Mouse (Mus musculus) ZHBTc4 (cell line): Measurements from ENCODE around the gene Rnf31.
A peak's percentile ranks its signal among the peaks of the same experiment; 100 is the strongest.

ENCODE experiments used
- DNase-seq: peaks from one replicate; pipeline ENCODE4 v3.0.0-alpha.2; 2011; ENCODE audit warnings: low read depth, low spot score

Gene Rnf31

GRCm38 (mm10) chr14:55577871-55578667 lies 13.4 kb upstream of the Rnf31 start, which contains the start of gene Psme1:
Gene Psme1 (plus strand): TSS chr14:55578123.
- DNase-seq: peak; percentile 87

DNA sequence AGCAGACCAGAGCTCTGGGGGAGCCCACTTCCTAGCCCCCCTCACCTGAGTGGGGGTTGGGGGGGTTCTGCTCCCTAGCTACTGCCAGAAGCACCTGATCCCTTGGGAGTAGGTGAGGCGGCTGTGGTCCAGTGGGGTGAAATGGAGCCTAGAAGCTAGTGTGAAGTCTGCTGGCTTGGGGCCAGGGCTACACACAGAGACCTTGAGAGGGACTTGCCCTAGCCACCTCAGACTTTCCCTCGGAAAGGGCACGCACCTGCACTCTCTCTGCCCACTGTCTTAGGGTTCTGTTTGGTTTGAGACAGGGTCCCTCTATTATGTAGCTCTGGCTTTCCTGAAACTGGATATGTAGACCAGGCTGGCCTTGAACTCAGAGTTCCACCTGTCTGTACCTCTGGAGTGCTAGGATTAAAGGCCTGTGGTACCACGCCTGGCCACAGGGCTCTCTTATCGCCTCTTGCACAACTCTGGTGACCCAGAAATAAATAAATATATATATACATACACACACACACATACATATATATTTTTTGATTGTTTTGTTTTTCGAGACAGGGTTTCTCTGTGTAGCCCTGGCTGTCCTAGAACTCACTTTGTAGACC lies 12.7 kb upstream of the Rnf31 start:
- peak; percentile 29 for DNase-seq

DNA sequence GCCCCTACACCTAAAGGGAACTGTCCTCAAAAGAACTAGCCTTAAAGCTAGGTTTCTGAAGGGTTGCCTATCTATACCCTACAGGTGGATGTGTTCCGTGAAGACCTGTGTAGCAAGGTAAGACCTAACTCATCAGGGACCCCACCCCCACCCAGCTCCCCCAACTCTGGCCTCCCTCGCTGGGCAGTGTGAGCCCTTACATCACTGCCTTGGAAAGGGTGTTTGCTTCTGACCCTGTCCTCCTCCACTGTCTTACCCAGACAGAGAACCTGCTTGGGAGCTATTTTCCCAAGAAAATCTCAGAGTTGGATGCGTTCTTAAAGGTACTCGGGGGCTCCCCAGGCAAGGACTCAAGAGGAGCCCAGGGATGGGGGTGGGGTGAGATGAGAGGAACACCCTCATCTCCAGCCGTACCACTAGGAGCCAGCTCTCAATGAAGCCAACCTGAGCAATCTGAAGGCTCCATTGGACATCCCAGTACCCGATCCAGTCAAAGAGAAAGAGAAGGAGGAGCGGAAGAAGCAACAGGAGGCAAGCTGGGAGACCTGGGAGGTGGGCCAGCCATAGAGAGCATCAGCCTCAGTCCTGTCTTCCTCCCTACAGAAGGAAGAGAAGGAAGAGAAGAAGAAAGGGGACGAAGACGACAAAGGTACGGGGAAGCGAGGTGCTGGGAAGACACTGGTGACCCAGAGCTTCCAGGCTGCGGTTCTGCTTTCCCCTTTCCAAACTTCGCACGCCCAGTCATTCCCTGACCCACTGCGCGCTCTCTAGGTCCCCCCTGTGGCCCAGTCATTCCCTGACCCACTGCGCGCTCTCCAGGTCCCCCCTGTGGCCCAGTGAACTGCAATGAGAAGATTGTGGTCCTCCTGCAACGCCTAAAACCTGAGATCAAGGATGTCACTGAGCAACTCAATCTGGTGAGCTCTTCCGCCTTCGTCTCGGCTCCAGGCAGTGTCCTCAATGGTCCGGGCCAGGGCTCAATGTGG lies 11.7 kb upstream of the Rnf31 start:
- peak; percentile 44 for DNase-seq

- DNase-seq: no peak
Measured at GRCm38 (mm10) chr14:55580731-55581130, 10.8 kb upstream of the Rnf31 start.

DNA sequence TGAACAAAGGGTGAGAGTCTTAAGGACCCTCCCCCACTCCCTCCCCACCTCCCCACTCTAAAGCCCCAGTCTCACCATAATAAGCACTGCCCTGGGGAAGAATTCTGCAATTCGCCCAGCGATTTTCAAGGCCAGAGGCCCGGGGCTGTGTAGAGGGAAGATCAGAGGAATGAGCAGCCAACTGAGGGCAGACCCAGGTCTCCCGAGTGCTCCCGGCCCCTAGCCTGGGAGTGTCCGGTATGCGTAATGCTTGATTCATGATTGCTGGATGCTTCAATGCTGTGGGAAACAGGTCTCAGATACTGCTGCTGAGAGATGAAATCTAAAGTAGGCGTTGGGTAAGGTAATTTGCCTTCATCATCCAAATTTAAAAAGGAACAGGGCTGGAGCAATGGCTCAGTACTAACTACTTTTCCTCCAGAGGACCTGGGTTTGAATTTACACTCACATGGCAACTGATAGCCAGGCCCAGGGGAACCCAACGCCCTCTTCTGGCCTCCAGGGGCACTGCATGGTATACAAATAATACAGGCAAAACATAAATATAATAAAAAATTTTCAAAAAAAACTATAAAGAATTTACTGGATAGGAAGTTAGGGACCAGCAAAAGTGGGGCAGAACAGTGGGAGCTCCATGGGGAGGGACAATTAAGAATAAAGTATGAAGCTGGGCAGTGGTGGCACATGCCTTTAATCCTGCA lies 9.4 kb upstream of the Rnf31 start:
- peak; percentile 71 for DNase-seq

GRCm38 (mm10) chr14:55584303-55584701 lies 7.2 kb upstream of the Rnf31 start:
- no peak for DNase-seq

DNA sequence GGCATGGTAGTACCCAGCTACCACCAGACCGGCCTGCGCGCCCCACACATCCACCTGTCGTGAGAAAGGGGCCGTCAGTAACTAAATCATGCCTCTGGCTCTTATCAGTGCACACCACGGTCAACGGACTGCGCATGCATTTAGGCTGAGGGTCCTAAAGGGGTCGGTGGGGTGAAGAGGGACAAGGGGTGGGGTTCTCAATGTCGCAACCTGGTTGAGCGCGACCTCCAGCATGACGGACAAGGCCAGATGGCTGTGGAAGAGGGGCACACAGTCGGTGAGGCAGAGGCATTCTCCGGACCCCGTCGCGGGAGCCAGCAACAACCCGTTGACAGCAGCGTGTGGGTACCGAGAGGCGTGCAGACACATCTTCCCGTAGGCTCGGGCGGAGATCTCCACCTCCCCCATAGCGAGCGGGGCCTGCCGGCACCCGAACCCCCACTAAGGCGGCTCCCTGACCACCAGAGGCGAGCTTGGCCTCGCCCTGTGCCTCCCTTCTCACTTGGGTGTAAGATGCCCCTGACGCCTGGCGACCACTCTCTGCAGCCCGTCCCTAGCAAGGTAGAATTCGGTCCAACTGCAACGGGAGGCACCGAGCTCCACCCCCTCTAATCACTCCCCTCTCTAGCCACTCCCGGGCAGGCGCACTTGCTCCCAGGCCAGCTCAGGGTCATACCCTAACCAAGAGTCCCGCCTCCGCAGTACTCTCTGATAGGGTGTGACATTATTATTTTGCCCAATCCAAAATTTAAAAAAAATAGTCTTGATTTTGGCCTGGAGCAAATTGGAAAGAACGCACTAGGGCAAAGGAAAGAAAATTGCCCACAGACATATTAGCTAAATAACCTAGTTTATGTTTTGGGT lies 6.6 kb upstream of the Rnf31 start, which contains the start of gene Emc9:
TSS of gene Emc9 (minus strand) at position 601 of the 864 bp plus-strand sequence.
- peak; percentile 86 for DNase-seq

DNA sequence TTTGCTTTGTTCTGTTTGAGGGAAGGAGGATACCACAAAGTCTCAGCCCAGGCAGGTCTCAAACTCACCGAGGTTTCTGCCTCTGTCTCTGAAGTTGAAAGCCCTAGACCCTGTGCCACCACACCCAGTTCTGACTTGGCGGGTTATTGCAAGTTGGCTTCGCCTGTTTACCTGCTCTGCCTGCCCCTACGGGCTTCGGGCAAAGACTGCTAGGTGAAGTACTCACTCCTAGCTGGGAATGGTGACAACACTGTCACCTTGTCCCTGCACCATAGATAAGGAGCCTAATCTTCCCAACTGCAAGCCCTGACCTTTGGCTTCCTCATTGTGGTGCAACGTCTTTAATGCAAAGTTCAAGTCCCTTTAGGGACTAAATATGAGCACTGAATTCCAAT lies 5.9 kb upstream of the Rnf31 start:
- no peak for DNase-seq

GRCm38 (mm10) chr14:55586149-55586548 lies 5.4 kb upstream of the Rnf31 start:
- DNase-seq: no peak

DNA sequence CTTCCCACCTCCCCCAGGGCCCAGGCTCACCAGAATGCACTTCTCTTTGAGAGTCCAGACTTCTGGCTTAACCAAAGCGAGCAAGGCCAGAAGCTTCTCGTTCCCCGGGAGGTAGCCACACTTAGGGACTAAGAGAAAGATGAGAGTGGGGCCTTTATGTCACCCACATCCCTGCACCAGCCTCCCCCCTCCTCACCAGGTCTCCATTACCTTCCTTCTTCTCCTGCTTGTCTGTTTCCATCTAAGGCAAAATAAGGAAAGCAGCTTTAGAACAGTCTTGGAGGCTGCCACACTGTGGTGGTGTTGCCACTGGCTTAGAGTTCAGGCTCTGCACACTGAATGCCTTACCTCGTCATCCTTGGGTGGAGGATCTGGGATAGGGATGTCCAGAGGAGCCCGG lies 2.2 kb upstream of the Rnf31 start:
- no peak for DNase-seq

- DNase-seq: no peak
Measured at GRCm38 (mm10) chr14:55589771-55590448, 1.6 kb upstream of the Rnf31 start.

GRCm38 (mm10) chr14:55590748-55591330 lies 669 bp upstream of the Rnf31 start, which contains the start of gene Psme2:
Gene Psme2 (minus strand): TSS chr14:55591113.
- peak; percentile 98 for DNase-seq

DNA sequence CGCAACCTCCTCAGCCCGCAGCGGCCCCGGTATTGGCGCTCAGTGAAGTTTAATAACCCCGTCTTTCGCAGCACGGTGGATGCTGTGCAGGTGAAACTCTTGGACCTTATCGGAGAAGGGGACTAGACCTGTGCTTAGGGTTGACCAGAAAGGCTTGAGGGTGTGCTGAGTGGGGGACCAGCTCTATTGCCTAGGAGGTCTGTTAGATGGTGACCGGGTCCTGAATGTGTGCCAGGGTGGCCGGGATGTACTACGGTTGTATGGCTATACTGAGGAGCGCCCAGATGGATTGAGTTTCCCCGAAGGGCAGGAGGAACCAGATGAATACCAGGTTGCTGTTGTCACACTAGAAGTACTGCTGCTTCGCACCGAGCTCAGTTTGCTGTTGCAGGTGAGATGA lies 718 bp downstream of the Rnf31 start:
- DNase-seq: no peak

GRCm38 (mm10) chr14:55596036-55596690 lies 4.7 kb downstream of the Rnf31 start:
- DNase-seq: no peak

GRCm38 (mm10) chr14:55598521-55599390 lies 7.2 kb downstream of the Rnf31 start:
- no peak for DNase-seq

GRCm38 (mm10) chr14:55603271-55603632 lies 11.7 kb downstream of the Rnf31 start, which contains the start of gene Irf9:
Gene Irf9 (plus strand): TSS chr14:55603571.
- no peak for DNase-seq

- DNase-seq: peak; percentile 98
Measured at GRCm38 (mm10) chr14:55603633-55604576, 12.4 kb downstream of the Rnf31 start.
